Mouse (Mus musculus) spleen, adult 2 months (tissue): Measurements from ENCODE around the gene Dclre1a. TPM values are rescaled to one million over a fixed set of nuclear protein-coding genes. Genes with fewer than 3 reads are reported as not detected.

Experiments
- DNase-seq, 2 experiments: peaks; one replicate each; pipeline versions ENCODE4 v3.0.0 to v3.0.0-alpha.2; 2012 to 2021; ENCODE audit warnings: low spot score in 2 of 2, low read depth in 1 of 2
- H3K27ac ChIP-seq: fragments of 200-500 bp; 2 replicates; pipeline ENCODE4 v1.5.1; 2012; ENCODE audit warnings: low read length, inconsistent platforms; ENCODE audit not compliant: insufficient read depth
- H3K27me3 ChIP-seq: fragments of 200-500 bp; 2 replicates; pipeline ENCODE4 v1.6.1; 2012; ENCODE audit warnings: mild to moderate bottlenecking, moderate library complexity, low read length, inconsistent platforms; ENCODE audit not compliant: control insufficient read depth, insufficient read depth
- H3K36me3 ChIP-seq: fragments of 200-500 bp; 2 replicates; pipeline ENCODE4 v1.6.1; 2012; ENCODE audit warnings: mild to moderate bottlenecking, low read length, inconsistent platforms; ENCODE audit not compliant: control insufficient read depth, insufficient read depth
- H3K4me1 ChIP-seq: fragments of 200-500 bp; 2 replicates; pipeline ENCODE4 v1.6.1; 2011; ENCODE audit warnings: inconsistent platforms; ENCODE audit not compliant: control insufficient read depth, insufficient read depth, insufficient read length
- H3K4me3 ChIP-seq: fragments of 200-500 bp; 2 replicates; pipeline ENCODE4 v1.5.1; 2011; ENCODE audit warnings: mild to moderate bottlenecking, inconsistent platforms; ENCODE audit not compliant: insufficient read depth, insufficient read length; ENCODE audit errors: extremely low read depth
- CTCF ChIP-seq: fragments of 200-500 bp; IDR thresholded peaks from 2 replicates; pipeline ENCODE4 v1.5.1; 2011; ENCODE audit warnings: mild to moderate bottlenecking, inconsistent platforms; ENCODE audit not compliant: insufficient read depth, insufficient read length, insufficient replicate concordance; ENCODE audit errors: extremely low read depth
- POLR2A ChIP-seq: fragments of 200-500 bp; IDR thresholded peaks from 2 replicates; pipeline ENCODE4 v1.6.1; 2011; ENCODE audit warnings: low read depth, low read length, inconsistent platforms
- WGBS: fragments of 180-500 bp; shearing (Covaris S2); methylation state at CpG from one replicate; pipeline ENCODE4 v1.1.7; 2018; 5-methylcytosine and 5-hydroxymethylcytosine counted together
- polyA plus RNA-seq: library from polyadenylated mRNA; depleted of rRNA; stranded (reverse); fragments of >200 nt; gene quantifications from 2 replicates; pipeline ENCODE4 v1.2.3, GENCODE M21; 2012; rRNA removed

The Dclre1a gene
- polyA plus RNA-seq: 2.6 TPM in 2 replicates

DNA sequence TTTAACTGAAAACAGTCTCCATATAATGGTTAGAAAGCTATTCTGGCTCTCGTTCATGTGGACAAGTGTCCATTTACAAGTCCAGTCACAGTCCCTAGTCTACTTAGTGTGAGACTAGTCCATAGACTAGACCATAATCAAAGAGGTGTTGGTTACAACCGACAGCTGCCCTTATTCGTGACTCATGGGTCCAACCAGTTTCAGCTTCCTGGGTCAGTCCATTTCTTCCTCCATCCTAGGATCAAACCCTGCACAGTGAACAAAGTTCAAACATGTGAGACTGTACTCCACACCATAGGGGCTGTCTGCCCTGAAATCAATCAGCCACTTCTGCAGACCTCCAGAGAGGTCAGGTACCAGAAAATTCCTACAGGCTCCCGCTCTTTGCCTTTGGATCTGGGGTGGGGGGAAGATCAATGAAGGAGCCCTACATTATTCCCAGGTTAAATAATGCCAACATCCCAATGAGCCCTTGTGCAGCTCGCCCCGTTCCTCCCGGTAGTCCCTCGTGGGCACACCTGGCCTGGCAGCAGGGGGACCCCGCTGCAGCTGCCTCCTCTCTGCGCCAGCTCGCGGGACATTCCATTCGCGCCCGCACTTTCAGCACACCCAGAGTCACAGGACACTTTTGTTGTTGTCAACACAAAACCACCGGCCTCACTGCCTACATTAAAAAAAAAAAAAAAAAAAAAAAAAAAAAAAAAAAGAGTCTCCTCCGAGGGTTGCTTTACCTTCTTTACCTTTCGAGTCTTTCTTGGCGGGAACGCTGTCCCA is at the start of gene Dclre1a:
Gene Dclre1a, minus strand, starts transcription at position 767 of the 774 bp plus-strand sequence.
- DNase-seq: peak in 1 of 2 experiments; percentile 70
- Histone ChIP-seq H3K36me3 (peaks cover 2% of the 10 kb centered on the region), H3K4me1 (peaks cover 2% of the 10 kb centered on the region; the same call in 1 of the 2 replicates), H3K4me3 (peak within 1 kb of the TSS; percentile 98), H3K27ac (peak within 1 kb of the TSS; percentile 92), H3K27me3 (no peaks in the 10 kb centered on the region)
- TF ChIP-seq CTCF (0 out of 2 replicates have a peak, but pooled peaks have one; percentile 10), POLR2A (no peak; the same call in 1 of the 2 replicates)
- 9% methylated on average over 20 of the region's 20 CpGs for WGBS

DNA sequence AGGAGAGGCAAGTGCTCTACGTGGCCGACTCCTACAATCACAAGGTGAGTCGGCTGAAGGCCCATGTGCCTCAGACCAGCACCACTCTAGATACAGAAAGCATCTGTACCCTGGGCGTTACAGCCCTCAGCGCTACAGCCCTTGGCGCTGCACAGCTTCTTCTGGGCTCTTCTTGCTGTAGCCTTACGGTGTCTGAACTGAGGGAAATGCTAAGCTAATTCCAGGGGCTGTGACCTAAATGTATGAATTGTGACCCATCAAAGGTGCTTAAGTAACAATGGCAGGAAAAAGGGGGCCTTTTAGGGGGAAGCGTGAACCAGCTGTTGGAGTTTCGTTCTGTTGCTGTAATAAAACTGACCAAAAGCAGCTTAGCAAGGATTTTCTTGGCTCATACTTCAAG is 44.5 kb upstream of the Dclre1a start:
- no peak overlapping the region for H3K4me3 ChIP-seq
- WGBS: 96% methylated on average over 9 of the region's 9 CpGs
- TF ChIP-seq POLR2A: no peak
- TF ChIP-seq CTCF: no peak
- peaks cover 49% of the 10 kb centered on the region for H3K36me3 ChIP-seq
- H3K4me1 ChIP-seq: no peaks in the 10 kb centered on the region
- DNase-seq: no peak
- H3K27ac ChIP-seq: no peak overlapping the region
- H3K27me3 ChIP-seq: no peaks in the 10 kb centered on the region

DNA sequence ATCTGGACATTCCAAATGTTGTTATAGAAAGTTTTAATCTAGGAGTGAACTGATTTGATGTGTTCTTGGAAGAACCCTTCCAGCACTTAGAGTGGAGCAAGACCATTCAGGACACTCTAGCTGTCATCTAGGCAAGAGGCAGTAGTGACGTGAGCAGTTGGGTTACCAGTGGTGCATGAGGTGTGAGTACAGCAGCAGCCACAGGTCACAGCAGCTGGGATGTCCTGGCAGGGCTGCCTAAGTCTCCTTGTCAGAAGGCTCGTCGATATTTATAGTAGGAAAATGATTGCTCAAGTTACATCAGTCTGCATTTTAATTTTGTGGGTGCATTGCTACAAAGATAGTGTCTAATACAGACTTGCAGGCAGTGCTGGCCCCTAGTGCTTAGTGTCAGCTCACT is 42.2 kb upstream of the Dclre1a start:
- no peak overlapping the region for H3K27ac ChIP-seq
- no peak for DNase-seq
- H3K36me3 ChIP-seq: peaks cover 41% of the 10 kb centered on the region
- H3K4me3 ChIP-seq: no peak overlapping the region
- H3K27me3 ChIP-seq: no peaks in the 10 kb centered on the region
- WGBS: 93% methylated on average over 3 of the region's 3 CpGs
- no peak for TF ChIP-seq CTCF
- no peaks in the 10 kb centered on the region for H3K4me1 ChIP-seq

DNA sequence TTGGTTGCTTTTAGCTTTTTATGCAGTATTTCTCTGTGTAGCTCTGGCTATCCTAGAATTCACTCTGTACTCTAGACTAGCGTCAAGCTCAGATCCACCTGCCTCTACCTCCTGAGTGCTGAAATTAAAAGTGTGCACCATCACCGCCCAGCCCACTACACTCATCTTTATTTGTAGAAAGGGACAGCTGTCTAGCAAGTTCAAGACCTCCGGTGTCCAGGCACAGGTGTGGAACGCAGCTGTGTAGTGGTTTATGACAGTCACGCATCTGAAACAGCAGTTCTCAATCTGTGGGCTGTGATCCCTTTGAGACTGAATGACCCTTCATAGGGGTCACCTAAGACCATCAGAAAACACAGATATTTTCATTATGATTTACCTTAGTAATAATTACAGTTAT is 41.4 kb upstream of the Dclre1a start:
- WGBS: 88% methylated on average over 5 of the region's 5 CpGs
- H3K4me3 ChIP-seq: no peak overlapping the region
- TF ChIP-seq CTCF (no peak), POLR2A (no peak)
- H3K27ac ChIP-seq: no peak overlapping the region
- no peaks in the 10 kb centered on the region for H3K4me1 ChIP-seq
- peaks cover 37% of the 10 kb centered on the region for H3K36me3 ChIP-seq
- no peaks in the 10 kb centered on the region for H3K27me3 ChIP-seq
- DNase-seq: no peak

DNA sequence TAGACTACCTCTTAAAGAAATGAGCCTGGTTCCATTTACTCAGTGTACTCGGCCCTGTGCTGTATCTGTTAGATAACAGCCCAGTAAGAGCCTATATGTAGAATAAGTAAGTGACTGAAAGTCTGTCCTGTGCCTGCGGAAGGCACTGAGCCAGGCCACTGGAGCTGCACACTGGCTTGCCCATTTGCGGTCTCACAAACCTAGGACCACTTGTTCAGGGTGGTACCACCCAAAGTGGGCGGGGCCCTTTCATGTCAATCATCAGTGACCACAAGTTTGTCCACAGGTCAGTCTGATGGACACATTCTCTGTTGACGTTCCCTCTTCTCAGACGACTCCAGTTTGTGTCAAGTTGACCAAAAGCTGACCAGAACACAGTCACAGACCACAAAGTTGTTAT is 41.0 kb upstream of the Dclre1a start:
- WGBS: 95% methylated on average over 6 of the region's 6 CpGs
- DNase-seq: no peak
- TF ChIP-seq POLR2A (no peak), CTCF (no peak)
- peaks cover 37% of the 10 kb centered on the region for H3K36me3 ChIP-seq
- no peaks in the 10 kb centered on the region for H3K4me1 ChIP-seq
- H3K27ac ChIP-seq: no peak overlapping the region
- no peak overlapping the region for H3K4me3 ChIP-seq
- H3K27me3 ChIP-seq: no peaks in the 10 kb centered on the region

DNA sequence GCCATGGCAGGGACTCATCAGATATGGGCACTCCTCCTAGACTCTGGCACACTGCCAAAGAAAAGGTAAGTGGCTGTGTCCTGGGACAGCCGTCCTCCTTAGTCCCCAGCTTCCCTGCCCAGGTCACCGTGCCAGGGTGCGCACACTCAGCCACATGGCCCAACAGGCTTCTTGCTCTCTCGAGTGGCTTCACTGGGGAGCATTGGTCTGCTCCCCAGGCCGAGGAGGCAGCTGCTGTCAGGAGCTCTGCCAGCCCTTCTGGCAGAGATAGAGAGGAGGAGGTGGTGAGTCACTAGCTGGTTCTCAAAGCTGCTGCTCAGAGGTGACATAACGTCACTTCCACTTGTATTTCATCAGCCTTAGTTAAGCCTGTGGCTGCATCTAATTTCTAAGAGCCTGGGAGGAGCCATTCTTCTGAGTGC is 40.2 kb upstream of the Dclre1a start:
- WGBS: 85% methylated on average over 6 of the region's 6 CpGs
- Histone ChIP-seq H3K4me3 (no peak overlapping the region), H3K27me3 (no peaks in the 10 kb centered on the region), H3K27ac (no peak overlapping the region), H3K36me3 (peaks cover 34% of the 10 kb centered on the region), H3K4me1 (no peaks in the 10 kb centered on the region)
- no peak for TF ChIP-seq POLR2A
- no peak for DNase-seq

DNA sequence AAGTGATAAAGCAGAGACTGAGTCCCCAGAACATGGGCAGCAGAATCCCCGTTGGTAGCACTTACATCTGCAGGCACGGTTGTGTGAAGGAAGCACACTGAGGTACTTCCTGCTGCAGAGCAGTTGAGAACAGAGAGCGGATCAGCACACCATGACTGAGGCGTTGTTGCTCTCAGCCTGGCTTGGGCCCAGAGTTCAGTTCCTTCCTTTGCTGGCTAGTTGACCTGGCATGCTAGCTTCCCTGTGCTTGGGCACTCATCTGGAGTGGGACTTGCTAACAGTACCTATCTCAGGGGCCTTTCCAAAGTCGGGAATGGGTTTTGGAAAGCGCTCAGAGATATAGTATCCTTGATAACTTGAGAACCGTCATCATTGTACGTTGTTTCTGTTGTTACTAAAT is 38.3 kb upstream of the Dclre1a start:
- H3K4me3 ChIP-seq: no peak overlapping the region
- H3K27ac ChIP-seq: no peak overlapping the region
- no peak for TF ChIP-seq CTCF
- TF ChIP-seq POLR2A: no peak
- no peaks in the 10 kb centered on the region for H3K27me3 ChIP-seq
- WGBS: 88% methylated on average over 8 of the region's 8 CpGs
- peaks cover 24% of the 10 kb centered on the region for H3K36me3 ChIP-seq
- DNase-seq: no peak
- no peaks in the 10 kb centered on the region for H3K4me1 ChIP-seq
